ENCODE assay signal across 28 mouse cellular contexts in genomic region chr6:114809431-114809811, GRCm38 (mm10).
DNase-seq lines count a peak whose midpoint lies in the region; ATAC-seq and TF ChIP-seq lines count a peak whose summit lies in the region.
"Had no signal": no experiment of that assay in that cellular context is flagged by ENCODE, and none has a peak within 500 bp of the region (broad histone marks: within the 10 kb centered on the region; RNA-seq: fewer than 3 reads in every experiment).

No protein-coding gene starts in this region.

- no peak overlapping the region for H3K4me3 ChIP-seq in heart, adult 2 months
- no peak overlapping the region for H3K4me3 ChIP-seq in brown adipose tissue, adult 24 weeks (ENCODE audit: insufficient read depth, low read depth, low read length)
- no peak overlapping the region for H3K4me3 ChIP-seq in embryonic facial prominence, embryonic 10.5 days
- H3K4me3 ChIP-seq in limb, embryonic 11.5 days (ENCODE audit: low read depth, low read length): no peak overlapping the region
- no peak overlapping the region for H3K4me3 ChIP-seq in kidney, embryonic 15.5 days (replicated peaks)
- H3K4me3 ChIP-seq: heart, embryonic 12.5 days; megakaryocyte, embryonic 14.5 days; midbrain, embryonic 13.5 days; neural tube, embryonic 15.5 days; stomach, embryonic 15.5 days had no signal

- intact Hi-C loops in heart, adult 2 months (cut with DNase I): no loop called here

- H3K4me1 ChIP-seq in heart, adult 2 months (ENCODE audit: control insufficient read depth, insufficient read depth, low read length): peaks cover 4% of the 10 kb centered on the region
- peaks cover 8% of the 10 kb centered on the region for H3K4me1 ChIP-seq in brown adipose tissue, adult 24 weeks (ENCODE audit: control insufficient read depth, insufficient read depth, insufficient read length, low read length)
- H3K4me1 ChIP-seq in embryonic facial prominence, embryonic 10.5 days: peaks cover under 1% of the 10 kb centered on the region; the same call in 1 of the 2 replicates
- peaks cover 2% of the 10 kb centered on the region; the same call in 1 of the 2 replicates for H3K4me1 ChIP-seq in limb, embryonic 11.5 days (ENCODE audit: control insufficient read depth, insufficient read depth, low read length)
- H3K4me1 ChIP-seq in kidney, embryonic 15.5 days: 0 out of 2 replicates have a peak, but pooled peaks cover 2% of the 10 kb centered on the region
- H3K4me1 ChIP-seq: heart, embryonic 12.5 days; stomach, embryonic 15.5 days had no signal

- DNase-seq in heart, adult 2 months: no peak
- no peak for DNase-seq in heart, adult 8-10 months (ENCODE audit: low spot score)
- no peak for DNase-seq in embryonic facial prominence, embryonic 10.5 days (ENCODE audit: low spot score)
- peak; percentile 25 for DNase-seq in limb, embryonic 11.5 days (ENCODE audit: low spot score)
- no peak for DNase-seq in frontal cortex, adult 2 months (ENCODE audit: extremely low spot score in 1 of 2, low spot score in 1 of 2)
- DNase-seq: adrenal gland, adult 2 months; B cell, adult 2 months; cerebellum, adult 8-10 months; embryo, embryonic 11 days; gastrocnemius, postnatal 10 days; heart, postnatal 4 days; kidney, postnatal 25 days; liver; retina, postnatal 1 day; right cerebral cortex, postnatal 14 days had no signal

- 78% methylated on average over 1 of the region's 1 CpGs for WGBS in heart, adult 2 months
- WGBS in embryonic facial prominence, embryonic 10.5 days: 66% methylated on average over 1 of the region's 1 CpGs
- WGBS in limb, embryonic 11.5 days: 21% methylated on average over 1 of the region's 1 CpGs
- WGBS in kidney, embryonic 15.5 days: 11% methylated on average over 1 of the region's 1 CpGs

- ATAC-seq in limb, embryonic 11.5 days (ENCODE audit: insufficient number of reproducible peaks, low FRiP score, low TSS enrichment, low read depth): no peak
- ATAC-seq in megakaryocyte-erythroid progenitor cell, adult 5-6 weeks (replicated peaks; ENCODE audit: low FRiP score, low TSS enrichment, poor library complexity, severe bottlenecking): no peak
- no peak for ATAC-seq in kidney, embryonic 15.5 days (replicated peaks; ENCODE audit: low FRiP score)
- ATAC-seq: activated CD4-positive, CD25-positive, alpha-beta regulatory T cell, adult 4 months; forebrain, embryonic 14.5 days; intestine, postnatal 0 days; midbrain, embryonic 13.5 days had no signal

- peak overlapping the region; percentile 54 for H3K27ac ChIP-seq in heart, adult 2 months
- H3K27ac ChIP-seq in brown adipose tissue, adult 24 weeks (replicated peaks; ENCODE audit: low read depth, low read length): 0 out of 2 replicates have a peak overlapping the region, but pooled peaks have one; percentile 3
- H3K27ac ChIP-seq in embryonic facial prominence, embryonic 10.5 days (replicated peaks): 0 out of 2 replicates have a peak overlapping the region, but pooled peaks have one; percentile 19
- no peak overlapping the region for H3K27ac ChIP-seq in limb, embryonic 11.5 days (replicated peaks; ENCODE audit: low read depth, low read length)
- H3K27ac ChIP-seq in kidney, embryonic 15.5 days: no peak overlapping the region
- H3K27ac ChIP-seq: hindbrain, embryonic 14.5 days; liver, embryonic 14.5 days; midbrain, embryonic 13.5 days; neural tube, embryonic 15.5 days; stomach, embryonic 15.5 days had no signal

- no peaks in the 10 kb centered on the region for H3K9me3 ChIP-seq in embryonic facial prominence, embryonic 10.5 days
- no peaks in the 10 kb centered on the region for H3K9me3 ChIP-seq in limb, embryonic 11.5 days (ENCODE audit: control insufficient read depth, low read length)
- no peaks in the 10 kb centered on the region for H3K9me3 ChIP-seq in kidney, embryonic 15.5 days (replicated peaks)
- H3K9me3 ChIP-seq: heart, embryonic 12.5 days; megakaryocyte, embryonic 14.5 days; midbrain, embryonic 13.5 days; neural tube, embryonic 15.5 days; stomach, embryonic 15.5 days had no signal

- H3K79me2 ChIP-seq in heart, adult 2 months (replicated peaks; ENCODE audit: control insufficient read depth, insufficient read depth, low read length): no peaks in the 10 kb centered on the region

- H3K9ac ChIP-seq in heart, adult 2 months (ENCODE audit: low read depth, low read length): no peak overlapping the region
- H3K9ac ChIP-seq in limb, embryonic 11.5 days (ENCODE audit: low read length): no peak overlapping the region
- H3K9ac ChIP-seq in kidney, embryonic 15.5 days: no peak overlapping the region
- H3K9ac ChIP-seq: heart, embryonic 12.5 days; hindbrain, embryonic 14.5 days; liver, embryonic 14.5 days; midbrain, embryonic 13.5 days; neural tube, embryonic 15.5 days; stomach, embryonic 15.5 days had no signal

- H3K27me3 ChIP-seq in heart, adult 2 months (ENCODE audit: control insufficient read depth, insufficient read depth, low read length): no peaks in the 10 kb centered on the region
- no peaks in the 10 kb centered on the region for H3K27me3 ChIP-seq in embryonic facial prominence, embryonic 10.5 days (replicated peaks; ENCODE audit: low read depth, poor library complexity, severe bottlenecking)
- H3K27me3 ChIP-seq in limb, embryonic 11.5 days (ENCODE audit: control insufficient read depth, insufficient read depth, low read length): no peaks in the 10 kb centered on the region
- H3K27me3 ChIP-seq in kidney, embryonic 15.5 days: no peaks in the 10 kb centered on the region
- H3K27me3 ChIP-seq: heart, embryonic 12.5 days; megakaryocyte, embryonic 14.5 days; midbrain, embryonic 13.5 days; neural tube, embryonic 15.5 days; stomach, embryonic 15.5 days had no signal

- no peak for TF ChIP-seq CTCF in heart, adult 2 months (IDR thresholded peaks at IDR 0.05)

- H3K36me3 ChIP-seq in heart, adult 2 months (ENCODE audit: control insufficient read depth, insufficient read depth, low read length): no peaks in the 10 kb centered on the region
- no peaks in the 10 kb centered on the region for H3K36me3 ChIP-seq in embryonic facial prominence, embryonic 10.5 days (replicated peaks)
- no peaks in the 10 kb centered on the region for H3K36me3 ChIP-seq in limb, embryonic 11.5 days (ENCODE audit: control insufficient read depth, insufficient read depth, low read length)
- no peaks in the 10 kb centered on the region for H3K36me3 ChIP-seq in kidney, embryonic 15.5 days
- H3K36me3 ChIP-seq: heart, embryonic 12.5 days; midbrain, embryonic 13.5 days; neural tube, embryonic 15.5 days; stomach, embryonic 15.5 days had no signal

- no peak overlapping the region for H3K4me2 ChIP-seq in limb, embryonic 11.5 days (ENCODE audit: low read depth, severe bottlenecking)
- no peak overlapping the region for H3K4me2 ChIP-seq in kidney, embryonic 15.5 days
- H3K4me2 ChIP-seq: heart, embryonic 12.5 days; hindbrain, embryonic 14.5 days; midbrain, embryonic 13.5 days; neural tube, embryonic 15.5 days; stomach, embryonic 15.5 days had no signal

- no peak for TF ChIP-seq EP300 in heart, adult 2 months (IDR thresholded peaks at IDR 0.05; ENCODE audit: insufficient read depth, low read depth, low read length)

- no peak for TF ChIP-seq POLR2A in heart, adult 2 months (IDR thresholded peaks at IDR 0.05; ENCODE audit: insufficient read depth, low read depth, low read length)

Comparison
In these comparisons a context has a peak if more than half of its experiments do, and no peak if none do; other contexts are left out.
1. H3K27ac ChIP-seq: peak in heart, adult 2 months (single experiment), brown adipose tissue, adult 24 weeks (single experiment) and embryonic facial prominence, embryonic 10.5 days (single experiment); none in limb, embryonic 11.5 days (single experiment) and kidney, embryonic 15.5 days (single experiment).